Mouse (Mus musculus): Measurements from ENCODE around the gene Itgad.

- TF ChIP-seq EP300 (IDR thresholded peaks at IDR 0.05; ENCODE audit: low read depth) (no peak), CTCF (IDR thresholded peaks at IDR 0.05; ENCODE audit: low read depth) (no peak)
These were observed 17.2 kb upstream of the Itgad start for GRCm38 (mm10) chr7:128136927-128137326.

All from heart, postnatal 0 days (tissue).